9 mouse cellular contexts compared by ENCODE assay signal in genomic region chrX:73342068-73342467, GRCm38 (mm10). TPM values are rescaled to one million over a fixed set of nuclear protein-coding genes. Genes with fewer than 3 reads are reported as not detected.
A peak's percentile ranks its signal among the peaks of the same experiment; 100 is the strongest.
DNase-seq lines count a peak whose midpoint lies in the region; ATAC-seq lines count a peak whose summit lies in the region.
"Had no signal": no experiment of that assay in that cellular context is flagged by ENCODE, and none has a peak within 500 bp of the region (broad histone marks: within the 10 kb centered on the region; RNA-seq: fewer than 3 reads in every experiment).

No protein-coding gene starts in this region.

- peak overlapping the region; percentile 60 for H3K4me2 ChIP-seq in heart, embryonic 15.5 days
- H3K4me2 ChIP-seq in hindbrain, embryonic 15.5 days: peak overlapping the region; percentile 63
- peak overlapping the region; percentile 54 for H3K4me2 ChIP-seq in midbrain, embryonic 16.5 days (ENCODE audit: low read length)

- 37% methylated on average over 3 of the region's 3 CpGs for WGBS in heart, embryonic 15.5 days
- 35% methylated on average over 3 of the region's 3 CpGs for WGBS in hindbrain, embryonic 15.5 days
- WGBS in midbrain, embryonic 16.5 days: 29% methylated on average over 3 of the region's 3 CpGs

- intact Hi-C loops in heart, postnatal 10 days (cut with DNase I): no loop called here

- no peaks in the 10 kb centered on the region for H3K36me3 ChIP-seq in heart, embryonic 15.5 days
- no peaks in the 10 kb centered on the region for H3K36me3 ChIP-seq in hindbrain, embryonic 15.5 days
- H3K36me3 ChIP-seq in midbrain, embryonic 16.5 days (ENCODE audit: control insufficient read depth, insufficient read depth, low read length): no peaks in the 10 kb centered on the region

- no peak; the same call in 1 of the 2 replicates for ATAC-seq in heart, embryonic 15.5 days (replicated peaks; ENCODE audit: insufficient number of reproducible peaks, insufficient read depth, low FRiP score, low read depth)
- ATAC-seq in hindbrain, embryonic 15.5 days (ENCODE audit: low FRiP score, low read depth): peak; percentile 47; the same call in 1 of the 2 replicates
- peak; percentile 53; the same call in 1 of the 2 replicates for ATAC-seq in midbrain, embryonic 16.5 days
- ATAC-seq in megakaryocyte progenitor cell, adult 5-6 weeks (replicated peaks; ENCODE audit: poor library complexity): no peak

- no peaks in the 10 kb centered on the region for H3K9me3 ChIP-seq in heart, embryonic 15.5 days (replicated peaks)
- no peaks in the 10 kb centered on the region for H3K9me3 ChIP-seq in hindbrain, embryonic 15.5 days
- no peaks in the 10 kb centered on the region for H3K9me3 ChIP-seq in midbrain, embryonic 16.5 days (replicated peaks; ENCODE audit: control insufficient read depth, low read length, poor library complexity, severe bottlenecking)

- no peak overlapping the region for H3K27ac ChIP-seq in heart, embryonic 15.5 days
- H3K27ac ChIP-seq in brown adipose tissue, adult 24 weeks (replicated peaks; ENCODE audit: low read depth, low read length): no peak overlapping the region
- H3K27ac ChIP-seq in hindbrain, embryonic 15.5 days (replicated peaks): peak overlapping the region; percentile 81; the same call in 1 of the 2 replicates
- H3K27ac ChIP-seq in midbrain, embryonic 16.5 days (ENCODE audit: low read length): peak overlapping the region; percentile 80; the same call in 1 of the 2 replicates

- no peak for DNase-seq in heart, postnatal 10 days
- DNase-seq in urinary bladder, postnatal 25 days (ENCODE audit: low spot score): no peak
- DNase-seq in cerebellum, adult 18-20 months: no peak

- peak overlapping the region; percentile 70 for H3K4me3 ChIP-seq in heart, embryonic 15.5 days
- peak overlapping the region; percentile 22 for H3K4me3 ChIP-seq in brown adipose tissue, adult 24 weeks (ENCODE audit: insufficient read depth, low read depth, low read length)
- peak overlapping the region; percentile 59 for H3K4me3 ChIP-seq in hindbrain, embryonic 15.5 days
- H3K4me3 ChIP-seq in midbrain, embryonic 16.5 days (ENCODE audit: low read depth, low read length): peak overlapping the region; percentile 57

- no peak overlapping the region for H3K9ac ChIP-seq in heart, embryonic 15.5 days
- 0 out of 2 replicates have a peak overlapping the region, but pooled peaks have one; percentile 57 for H3K9ac ChIP-seq in hindbrain, embryonic 15.5 days
- peak overlapping the region; percentile 78 for H3K9ac ChIP-seq in midbrain, embryonic 16.5 days (ENCODE audit: low read depth, low read length)

- H3K27me3 ChIP-seq in heart, embryonic 15.5 days: no peaks in the 10 kb centered on the region; the same call in 1 of the 2 replicates
- H3K27me3 ChIP-seq in hindbrain, embryonic 15.5 days: no peaks in the 10 kb centered on the region
- H3K27me3 ChIP-seq in midbrain, embryonic 16.5 days (ENCODE audit: control insufficient read depth, insufficient read depth, low read depth, low read length): no peaks in the 10 kb centered on the region

- peaks cover 4% of the 10 kb centered on the region; the same call in 1 of the 2 replicates for H3K4me1 ChIP-seq in heart, embryonic 15.5 days (replicated peaks)
- no peaks in the 10 kb centered on the region for H3K4me1 ChIP-seq in brown adipose tissue, adult 24 weeks (ENCODE audit: control insufficient read depth, insufficient read depth, insufficient read length, low read length)
- peaks cover 9% of the 10 kb centered on the region; the same call in 1 of the 2 replicates for H3K4me1 ChIP-seq in hindbrain, embryonic 15.5 days (replicated peaks)
- peaks cover 11% of the 10 kb centered on the region for H3K4me1 ChIP-seq in midbrain, embryonic 16.5 days (ENCODE audit: control insufficient read depth, insufficient read depth, low read length)

RNA-seq across cellular contexts. Expression of gene Zfp275, which starts 0.4 kb away (rescaled TPM):
- 8.3 and 11.4 TPM in 2 replicates for polyA plus RNA-seq in heart, embryonic 15.5 days (2015; fragmentation: Nextera tagmentation; extraction: Ambion mirVana)
- total RNA-seq in heart, postnatal 10 days (2021): 1 to 10 TPM; 6.7 to 8.1 TPM
- 2.4 and 2.8 TPM in 2 replicates for polyA plus RNA-seq in brown adipose tissue, adult 24 weeks (2012; ENCODE audit: insufficient read depth, insufficient read length, missing spikeins)
- polyA plus RNA-seq in hindbrain, embryonic 15.5 days (2015; fragmentation: Nextera tagmentation; extraction: Ambion mirVana): 10.4 and 10.8 TPM in 2 replicates
- 10.8 and 11.0 TPM in 2 replicates for polyA plus RNA-seq in midbrain, embryonic 16.5 days (2015; fragmentation: Nextera tagmentation; extraction: Ambion mirVana)
- total RNA-seq in megakaryocyte progenitor cell, adult 5-6 weeks (2015): 9.1 and 10.4 TPM in 2 replicates
- 6.0 and 8.8 TPM in 2 replicates for total RNA-seq in megakaryocyte progenitor cell, adult 5-6 weeks (2017)

RNA-seq across cellular contexts. Expression of gene Gm45015, which starts 5.4 kb away (rescaled TPM):
- polyA plus RNA-seq in heart, embryonic 15.5 days (2015; fragmentation: Nextera tagmentation; extraction: Ambion mirVana): not detected in 2 replicates
- total RNA-seq in heart, postnatal 10 days (2021): not detected
- polyA plus RNA-seq in brown adipose tissue, adult 24 weeks (2012; ENCODE audit: insufficient read depth, insufficient read length, missing spikeins): not detected in 2 replicates
- polyA plus RNA-seq in hindbrain, embryonic 15.5 days (2015; fragmentation: Nextera tagmentation; extraction: Ambion mirVana): not detected in 2 replicates
- not detected in 2 replicates for polyA plus RNA-seq in midbrain, embryonic 16.5 days (2015; fragmentation: Nextera tagmentation; extraction: Ambion mirVana)
- total RNA-seq in megakaryocyte progenitor cell, adult 5-6 weeks (2015): not detected in 2 replicates
- total RNA-seq in megakaryocyte progenitor cell, adult 5-6 weeks (2017): not detected in 2 replicates
- polyA plus RNA-seq: lung, adult 2 months had no signal

RNA-seq across cellular contexts. Expression of gene Xlr5a, which starts 49.3 kb away (rescaled TPM):
- polyA plus RNA-seq in heart, embryonic 15.5 days (2015; fragmentation: Nextera tagmentation; extraction: Ambion mirVana): not detected in 2 replicates
- not detected for total RNA-seq in heart, postnatal 10 days (2021)
- polyA plus RNA-seq in brown adipose tissue, adult 24 weeks (2012; ENCODE audit: insufficient read depth, insufficient read length, missing spikeins): not detected in 2 replicates
- polyA plus RNA-seq in hindbrain, embryonic 15.5 days (2015; fragmentation: Nextera tagmentation; extraction: Ambion mirVana): 0.19 TPM in 1 of 2 replicates, not detected in the other
- not detected in 2 replicates for polyA plus RNA-seq in midbrain, embryonic 16.5 days (2015; fragmentation: Nextera tagmentation; extraction: Ambion mirVana)
- total RNA-seq in megakaryocyte progenitor cell, adult 5-6 weeks (2015): not detected in 2 replicates
- not detected in 2 replicates for total RNA-seq in megakaryocyte progenitor cell, adult 5-6 weeks (2017)
- polyA plus RNA-seq: lung, adult 2 months had no signal

RNA-seq across cellular contexts. Expression of gene Xlr5c, which starts 49.3 kb away (rescaled TPM):
- not detected in 2 replicates for polyA plus RNA-seq in heart, embryonic 15.5 days (2015; fragmentation: Nextera tagmentation; extraction: Ambion mirVana)
- total RNA-seq in heart, postnatal 10 days (2021): not detected
- polyA plus RNA-seq in brown adipose tissue, adult 24 weeks (2012; ENCODE audit: insufficient read depth, insufficient read length, missing spikeins): not detected in 2 replicates
- not detected in 2 replicates for polyA plus RNA-seq in hindbrain, embryonic 15.5 days (2015; fragmentation: Nextera tagmentation; extraction: Ambion mirVana)
- polyA plus RNA-seq in midbrain, embryonic 16.5 days (2015; fragmentation: Nextera tagmentation; extraction: Ambion mirVana): not detected in 2 replicates
- not detected in 2 replicates for total RNA-seq in megakaryocyte progenitor cell, adult 5-6 weeks (2015)
- not detected in 2 replicates for total RNA-seq in megakaryocyte progenitor cell, adult 5-6 weeks (2017)
- polyA plus RNA-seq: lung, adult 2 months had no signal

RNA-seq across cellular contexts. Expression of gene Gm18336, which starts 56.5 kb away (rescaled TPM):
- polyA plus RNA-seq in heart, embryonic 15.5 days (2015; fragmentation: Nextera tagmentation; extraction: Ambion mirVana): not detected in 2 replicates
- not detected for total RNA-seq in heart, postnatal 10 days (2021)
- not detected in 2 replicates for polyA plus RNA-seq in brown adipose tissue, adult 24 weeks (2012; ENCODE audit: insufficient read depth, insufficient read length, missing spikeins)
- polyA plus RNA-seq in hindbrain, embryonic 15.5 days (2015; fragmentation: Nextera tagmentation; extraction: Ambion mirVana): not detected in 2 replicates
- 0.08 and 0.11 TPM in 2 replicates for polyA plus RNA-seq in midbrain, embryonic 16.5 days (2015; fragmentation: Nextera tagmentation; extraction: Ambion mirVana)
- total RNA-seq in megakaryocyte progenitor cell, adult 5-6 weeks (2015): not detected in 2 replicates
- total RNA-seq in megakaryocyte progenitor cell, adult 5-6 weeks (2017): not detected in 2 replicates

Comparison
In these comparisons a context has a peak if more than half of its experiments do, and no peak if none do; other contexts are left out.
1. ATAC-seq: peak in hindbrain, embryonic 15.5 days (single experiment) and midbrain, embryonic 16.5 days (single experiment); none in heart, embryonic 15.5 days (single experiment) and megakaryocyte progenitor cell, adult 5-6 weeks (single experiment).
2. H3K27ac ChIP-seq: peak in hindbrain, embryonic 15.5 days (single experiment) and midbrain, embryonic 16.5 days (single experiment); none in heart, embryonic 15.5 days (single experiment) and brown adipose tissue, adult 24 weeks (single experiment).
3. Peak in every context shown above with its lines, with median percentiles within 50 percentile points of each other: H3K4me2 ChIP-seq and H3K4me3 ChIP-seq.